Mouse (Mus musculus) embryonic fibroblast, embryonic 13.5 days (primary cell): Measurements from ENCODE around the gene Sept9.

Source experiments
- CTCF ChIP-seq: IDR thresholded peaks from 2 replicates; pipeline ENCODE4 v1.5.1; 2011; ENCODE audit warnings: mild to moderate bottlenecking, control low read depth, low read length, moderate library complexity, borderline replicate concordance; ENCODE audit not compliant: insufficient read depth
- POLR2A ChIP-seq: IDR thresholded peaks from 2 replicates; pipeline ENCODE4 v1.6.1; 2011; ENCODE audit warnings: low read depth, mild to moderate bottlenecking, control low read depth, low read length, moderate library complexity

DNA sequence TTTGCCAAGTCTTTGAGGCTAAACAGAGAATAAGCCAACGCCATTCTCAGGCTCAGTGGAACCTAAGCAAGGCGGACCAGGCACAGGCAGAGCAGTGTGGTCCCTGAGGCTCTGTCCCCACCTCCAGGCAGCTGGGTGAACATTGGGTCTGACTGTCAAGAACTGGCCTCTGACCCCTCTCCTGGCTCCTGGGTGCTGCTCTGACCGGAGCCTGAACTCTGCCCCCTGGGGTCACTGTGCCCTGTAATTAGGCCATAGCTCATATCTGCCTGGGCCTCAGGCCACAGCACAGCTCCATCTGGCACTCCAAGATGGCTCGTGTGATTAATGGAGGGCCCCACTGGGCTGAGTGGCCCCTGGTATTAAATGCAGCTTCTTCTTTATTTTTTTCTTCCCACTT is 80.5 kb downstream of the Sept9 start:
- TF ChIP-seq CTCF: no peak
- no peak for TF ChIP-seq POLR2A
